Mouse (Mus musculus): ENCODE measurements around the gene Snrpa. TPM values are rescaled to one million over a fixed set of nuclear protein-coding genes. Genes with fewer than 3 reads are reported as not detected.
A peak's percentile ranks its signal among the peaks of the same experiment; 100 is the strongest.
"Not testable (repeated sequence)": the region's sequence is repeated elsewhere in the genome, so short reads cannot be mapped to it uniquely, and the experiment has no call there.

Snrpa gene
- polyA plus RNA-seq (2014; fragmentation: Nextera tagmentation; extraction: Ambion mirVana): 192 and 195 TPM in 2 replicates

- Histone ChIP-seq H3K27ac (peak within 1 kb of the TSS; percentile 92), H3K9ac (peak within 1 kb of the TSS; percentile 78), H3K36me3 (replicated peaks; ENCODE audit: control insufficient read depth, insufficient read depth) (peaks cover 32% of the 10 kb centered on the region), H3K4me3 (replicated peaks; ENCODE audit: low read length) (peak within 1 kb of the TSS; percentile 76), H3K27me3 (ENCODE audit: control insufficient read depth, insufficient read depth, low read length) (no peaks in the 10 kb centered on the region), H3K4me2 (replicated peaks) (peak within 1 kb of the TSS; percentile 89), H3K9me3 (ENCODE audit: control insufficient read depth, low read length) (no peaks in the 10 kb centered on the region), H3K4me1 (replicated peaks; ENCODE audit: control insufficient read depth, insufficient read depth, low read length) (peaks cover 15% of the 10 kb centered on the region)
- under 1% methylated on average over 63 of the region's 64 CpGs for WGBS
- ATAC-seq (ENCODE audit: low FRiP score) (peak; percentile 98), DNase-seq (ENCODE audit: low spot score) (peak; percentile 95)
Observed at GRCm38 (mm10) chr7:27195681-27196611, at the start of gene Snrpa, which contains the start of gene BC024978. Gene Snrpa, minus strand, starts transcription at chr7:27196271. Gene BC024978, plus strand, starts transcription at chr7:27195781.

- 83% methylated on average over 2 of the region's 2 CpGs for WGBS
- not testable (repeated sequence) for H3K4me2 ChIP-seq (replicated peaks); H3K4me3 ChIP-seq (replicated peaks; ENCODE audit: low read length); H3K4me1 ChIP-seq (replicated peaks; ENCODE audit: control insufficient read depth, insufficient read depth, low read length); DNase-seq (ENCODE audit: low spot score); ATAC-seq (ENCODE audit: low FRiP score); H3K9me3 ChIP-seq (ENCODE audit: control insufficient read depth, low read length); H3K27me3 ChIP-seq (ENCODE audit: control insufficient read depth, insufficient read depth, low read length); H3K9ac ChIP-seq; H3K27ac ChIP-seq
- H3K36me3 ChIP-seq (replicated peaks; ENCODE audit: control insufficient read depth, insufficient read depth): peaks cover 66% of the 10 kb centered on the region
Observed at GRCm38 (mm10) chr7:27244088-27244487, 48.0 kb upstream of the Snrpa start.

GRCm38 (mm10) chr7:27243211-27243610 lies 47.1 kb upstream of the Snrpa start:
- no peak for ATAC-seq (ENCODE audit: low FRiP score)
- Histone ChIP-seq H3K4me3 (replicated peaks; ENCODE audit: low read length) (no peak overlapping the region), H3K9me3 (ENCODE audit: control insufficient read depth, low read length) (no peaks in the 10 kb centered on the region), H3K9ac (no peak overlapping the region), H3K27ac (no peak overlapping the region), H3K36me3 (replicated peaks; ENCODE audit: control insufficient read depth, insufficient read depth) (peaks cover 66% of the 10 kb centered on the region), H3K27me3 (ENCODE audit: control insufficient read depth, insufficient read depth, low read length) (no peaks in the 10 kb centered on the region), H3K4me2 (replicated peaks) (no peak overlapping the region), H3K4me1 (replicated peaks; ENCODE audit: control insufficient read depth, insufficient read depth, low read length) (no peaks in the 10 kb centered on the region)
- DNase-seq (ENCODE audit: low spot score): no peak
- 72% methylated on average over 8 of the region's 8 CpGs for whole genome bisulfite sequencing

GRCm38 (mm10) chr7:27238568-27238967 lies 42.5 kb upstream of the Snrpa start:
- DNase-seq (ENCODE audit: low spot score) (no peak), ATAC-seq (ENCODE audit: low FRiP score) (no peak)
- H3K27ac ChIP-seq: no peak overlapping the region
- WGBS: 95% methylated on average over 5 of the region's 5 CpGs
- no peak overlapping the region for H3K9ac ChIP-seq
- H3K36me3 ChIP-seq (replicated peaks; ENCODE audit: control insufficient read depth, insufficient read depth): peaks cover 53% of the 10 kb centered on the region
- H3K9me3 ChIP-seq (ENCODE audit: control insufficient read depth, low read length): no peaks in the 10 kb centered on the region
- no peak overlapping the region for H3K4me3 ChIP-seq (replicated peaks; ENCODE audit: low read length)
- H3K4me2 ChIP-seq (replicated peaks): no peak overlapping the region
- H3K4me1 ChIP-seq (replicated peaks; ENCODE audit: control insufficient read depth, insufficient read depth, low read length): peaks cover 9% of the 10 kb centered on the region
- H3K27me3 ChIP-seq (ENCODE audit: control insufficient read depth, insufficient read depth, low read length): no peaks in the 10 kb centered on the region

- H3K36me3 ChIP-seq (replicated peaks; ENCODE audit: control insufficient read depth, insufficient read depth): peaks cover 42% of the 10 kb centered on the region
Observed at GRCm38 (mm10) chr7:27237527-27237926, 41.5 kb upstream of the Snrpa start.

GRCm38 (mm10) chr7:27235726-27236125 lies 39.7 kb upstream of the Snrpa start:
- ATAC-seq (ENCODE audit: low FRiP score): no peak
- peaks cover 12% of the 10 kb centered on the region for H3K4me1 ChIP-seq (replicated peaks; ENCODE audit: control insufficient read depth, insufficient read depth, low read length)
- no peak overlapping the region for H3K9ac ChIP-seq
- DNase-seq (ENCODE audit: low spot score): no peak
- H3K27me3 ChIP-seq (ENCODE audit: control insufficient read depth, insufficient read depth, low read length): no peaks in the 10 kb centered on the region
- H3K9me3 ChIP-seq (ENCODE audit: control insufficient read depth, low read length): no peaks in the 10 kb centered on the region
- H3K27ac ChIP-seq: no peak overlapping the region
- 89% methylated on average over 2 of the region's 2 CpGs for WGBS
- H3K4me3 ChIP-seq (replicated peaks; ENCODE audit: low read length): no peak overlapping the region
- peaks cover 24% of the 10 kb centered on the region for H3K36me3 ChIP-seq (replicated peaks; ENCODE audit: control insufficient read depth, insufficient read depth)
- H3K4me2 ChIP-seq (replicated peaks): no peak overlapping the region

More at GRCm38 (mm10) chr7:27237527-27237926, 41.5 kb upstream of the Snrpa start:
- no peak for ATAC-seq (ENCODE audit: low FRiP score)
- no peak for DNase-seq (ENCODE audit: low spot score)
- H3K4me1 ChIP-seq (replicated peaks; ENCODE audit: control insufficient read depth, insufficient read depth, low read length): peaks cover 12% of the 10 kb centered on the region
- H3K27me3 ChIP-seq (ENCODE audit: control insufficient read depth, insufficient read depth, low read length): no peaks in the 10 kb centered on the region
- H3K9ac ChIP-seq: no peak overlapping the region
- 91% methylated on average over 2 of the region's 2 CpGs for WGBS
- H3K9me3 ChIP-seq (ENCODE audit: control insufficient read depth, low read length): no peaks in the 10 kb centered on the region
- H3K4me2 ChIP-seq (replicated peaks): no peak overlapping the region
- H3K27ac ChIP-seq: no peak overlapping the region
- no peak overlapping the region for H3K4me3 ChIP-seq (replicated peaks; ENCODE audit: low read length)

GRCm38 (mm10) chr7:27233300-27233699 lies 37.2 kb upstream of the Snrpa start:
- DNase-seq (ENCODE audit: low spot score) (no peak), ATAC-seq (ENCODE audit: low FRiP score) (peak; percentile 10; the same call in 1 of the 2 replicates)
- H3K4me1 ChIP-seq (replicated peaks; ENCODE audit: control insufficient read depth, insufficient read depth, low read length): peaks cover 17% of the 10 kb centered on the region
- H3K4me2 ChIP-seq (replicated peaks): peak overlapping the region; percentile 79
- H3K9ac ChIP-seq: peak overlapping the region; percentile 61
- H3K27ac ChIP-seq: peak overlapping the region; percentile 89
- H3K9me3 ChIP-seq (ENCODE audit: control insufficient read depth, low read length): no peaks in the 10 kb centered on the region
- 3% methylated on average over 6 of the region's 6 CpGs for WGBS
- no peaks in the 10 kb centered on the region for H3K27me3 ChIP-seq (ENCODE audit: control insufficient read depth, insufficient read depth, low read length)
- H3K4me3 ChIP-seq (replicated peaks; ENCODE audit: low read length): peak overlapping the region; percentile 54
- peaks cover 11% of the 10 kb centered on the region; the same call in 1 of the 2 replicates for H3K36me3 ChIP-seq (replicated peaks; ENCODE audit: control insufficient read depth, insufficient read depth)

- under 1% methylated on average over 25 of the region's 25 CpGs for WGBS
- Histone ChIP-seq H3K9me3 (ENCODE audit: control insufficient read depth, low read length) (no peaks in the 10 kb centered on the region), H3K27me3 (ENCODE audit: control insufficient read depth, insufficient read depth, low read length) (no peaks in the 10 kb centered on the region), H3K9ac (peak within 1 kb of the TSS; percentile 61), H3K4me3 (replicated peaks; ENCODE audit: low read length) (peak within 1 kb of the TSS; percentile 54), H3K4me2 (replicated peaks) (peak within 1 kb of the TSS; percentile 79), H3K4me1 (replicated peaks; ENCODE audit: control insufficient read depth, insufficient read depth, low read length) (peaks cover 17% of the 10 kb centered on the region), H3K27ac (peak within 1 kb of the TSS; percentile 89), H3K36me3 (replicated peaks; ENCODE audit: control insufficient read depth, insufficient read depth) (peaks cover 9% of the 10 kb centered on the region; the same call in 1 of the 2 replicates)
- DNase-seq (ENCODE audit: low spot score) (peak; percentile 91), ATAC-seq (ENCODE audit: low FRiP score) (peak; percentile 92)
Observed at GRCm38 (mm10) chr7:27232781-27233281, 36.8 kb upstream of the Snrpa start, which contains the start of gene Coq8b. Gene Coq8b, plus strand, starts transcription at chr7:27233023.

- Histone ChIP-seq H3K27ac (no peak overlapping the region), H3K27me3 (ENCODE audit: control insufficient read depth, insufficient read depth, low read length) (no peaks in the 10 kb centered on the region), H3K4me2 (replicated peaks) (no peak overlapping the region), H3K4me3 (replicated peaks; ENCODE audit: low read length) (no peak overlapping the region), H3K9me3 (ENCODE audit: control insufficient read depth, low read length) (no peaks in the 10 kb centered on the region), H3K4me1 (replicated peaks; ENCODE audit: control insufficient read depth, insufficient read depth, low read length) (peaks cover 24% of the 10 kb centered on the region), H3K36me3 (replicated peaks; ENCODE audit: control insufficient read depth, insufficient read depth) (no peaks in the 10 kb centered on the region), H3K9ac (no peak overlapping the region)
- DNase-seq (ENCODE audit: low spot score) (no peak), ATAC-seq (ENCODE audit: low FRiP score) (no peak)
- whole genome bisulfite sequencing: 73% methylated on average over 7 of the region's 7 CpGs
Observed at GRCm38 (mm10) chr7:27231693-27232331, 35.7 kb upstream of the Snrpa start.
